Mouse (Mus musculus): ENCODE results near the gene Ccdc51.

DNA sequence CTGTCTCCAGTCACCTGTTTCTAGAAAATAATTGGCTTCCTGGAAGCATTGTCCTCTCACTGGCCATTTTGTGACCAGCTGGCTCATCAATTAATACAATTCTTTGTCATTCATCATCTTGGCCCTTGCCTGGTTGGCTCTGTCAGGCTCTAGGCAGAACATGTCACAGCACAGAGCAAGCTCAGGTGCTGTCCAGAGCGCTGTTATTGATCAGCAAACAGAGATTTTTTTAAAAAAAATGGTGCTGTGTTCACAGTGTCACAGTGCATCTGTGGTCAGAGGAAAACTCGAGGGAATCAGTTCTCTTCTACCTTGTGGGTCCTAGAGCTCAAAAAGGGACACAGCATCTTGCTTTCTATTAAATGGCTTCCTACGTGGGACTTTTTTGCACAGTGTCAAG lies 43.2 kb downstream of the Ccdc51 start:
- no peak for TF ChIP-seq EP300 (IDR thresholded peaks at IDR 0.05; ENCODE audit: low read depth)
- TF ChIP-seq CTCF (IDR thresholded peaks at IDR 0.05; ENCODE audit: low read depth): no peak
